Mouse (Mus musculus) kidney, embryonic 14.5 days (tissue): ENCODE results near the gene Shq1. TPM values are rescaled to one million over a fixed set of nuclear protein-coding genes. Genes with fewer than 3 reads are reported as not detected.
A peak's percentile ranks its signal among the peaks of the same experiment; 100 is the strongest.

ENCODE experiments used
- ATAC-seq: fragments of 200-750 bp; cut with Nextera tagmentation; 2 replicates; pipeline ENCODE4 v1.8.0; 2017; ENCODE audit warnings: moderate number of reproducible peaks, mild to moderate bottlenecking, moderate TSS enrichment, moderate library complexity; ENCODE audit not compliant: low FRiP score, low TSS enrichment
- H3K27ac ChIP-seq: fragments of 300-500 bp; sonication (generic); 2 replicates; pipeline ENCODE4 v1.5.1; 2014; ENCODE audit warnings: low read depth, mild to moderate bottlenecking, low read length, moderate library complexity, mixed read lengths
- H3K27me3 ChIP-seq: fragments of 300-500 bp; sonication (generic); 2 replicates; pipeline ENCODE4 v1.6.1; 2014; ENCODE audit warnings: mild to moderate bottlenecking, low read length; ENCODE audit not compliant: control insufficient read depth, insufficient read depth
- H3K36me3 ChIP-seq: fragments of 300-500 bp; sonication (generic); 2 replicates; pipeline ENCODE4 v1.6.1; 2014; ENCODE audit warnings: low read length, mixed read lengths; ENCODE audit not compliant: control insufficient read depth, insufficient read depth
- H3K4me1 ChIP-seq: fragments of 300-500 bp; sonication (generic); 2 replicates; pipeline ENCODE4 v1.6.1; 2014; ENCODE audit warnings: low read length, mixed read lengths; ENCODE audit not compliant: control insufficient read depth, insufficient read depth
- H3K4me2 ChIP-seq: fragments of 300-500 bp; sonication (generic); replicated peaks from 2 replicates; pipeline ENCODE4 v1.6.1; 2014; ENCODE audit warnings: low read depth, mild to moderate bottlenecking, low read length
- H3K4me3 ChIP-seq: fragments of 300-500 bp; sonication (generic); 2 replicates; pipeline ENCODE4 v1.5.1; 2014; ENCODE audit warnings: mild to moderate bottlenecking, low read length
- H3K9ac ChIP-seq: fragments of 300-500 bp; sonication (generic); 2 replicates; pipeline ENCODE4 v1.6.1; 2014; ENCODE audit warnings: low read depth, mild to moderate bottlenecking, low read length, moderate library complexity
- H3K9me3 ChIP-seq: fragments of 300-500 bp; sonication (generic); 2 replicates; pipeline ENCODE4 v1.6.1; 2016; ENCODE audit warnings: low read length; ENCODE audit not compliant: control insufficient read depth
- WGBS: fragments of 180-500 bp; shearing (Covaris S2); extraction: QIAGEN DNeasy Blood & Tissue Kit; methylation state at CpG from one replicate; pipeline ENCODE4 v1.1.7; 2014; 5-methylcytosine and 5-hydroxymethylcytosine counted together
- polyA plus RNA-seq: library from polyadenylated mRNA; unstranded; fragments of >200 nt; fragmentation: Nextera tagmentation; extraction: Ambion mirVana; gene quantifications from 2 replicates; pipeline ENCODE4 v1.2.1, GENCODE M21; 2014

Gene Shq1
- 13.8 and 20.1 TPM in 2 replicates for polyA plus RNA-seq

GRCm38 (mm10) chr6:100670880-100671344, at the start of gene Shq1:
Gene Shq1, minus strand, starts transcription at chr6:100671157.
- Histone ChIP-seq H3K27ac (no peak within 1 kb of the TSS), H3K27me3 (no peaks in the 10 kb centered on the region), H3K4me3 (peak within 1 kb of the TSS; percentile 96), H3K9me3 (no peaks in the 10 kb centered on the region), H3K4me1 (peaks cover 4% of the 10 kb centered on the region; the same call in 1 of the 2 replicates), H3K4me2 (peak within 1 kb of the TSS; percentile 90), H3K36me3 (no peaks in the 10 kb centered on the region; the same call in 1 of the 2 replicates), H3K9ac (peak within 1 kb of the TSS; percentile 74)
- peak; percentile 92 for ATAC-seq
- under 1% methylated on average over 49 of the region's 49 CpGs for WGBS

DNA sequence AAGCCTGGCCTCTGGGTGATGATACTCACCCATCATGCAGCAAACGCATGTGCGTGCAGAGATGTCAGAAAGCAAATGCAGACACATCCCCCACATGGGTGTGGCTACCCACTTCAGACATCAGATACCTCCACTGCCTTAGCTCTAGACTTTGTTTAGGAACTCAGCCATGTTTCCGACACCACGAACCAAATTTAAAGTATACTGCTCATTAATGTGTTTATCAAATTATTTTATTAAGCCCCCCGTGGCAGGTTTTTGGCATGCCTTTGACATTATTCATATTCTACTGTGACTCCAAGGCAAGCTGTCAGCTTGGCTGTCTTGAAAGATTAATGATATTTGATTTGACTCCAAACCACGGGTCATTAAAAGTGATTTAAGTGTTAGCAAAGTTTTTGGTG, 49.1 kb upstream of the Shq1 start:
- Histone ChIP-seq H3K4me2 (no peak overlapping the region), H3K4me1 (peaks cover 15% of the 10 kb centered on the region), H3K4me3 (no peak overlapping the region), H3K9ac (no peak overlapping the region), H3K9me3 (no peaks in the 10 kb centered on the region), H3K27me3 (no peaks in the 10 kb centered on the region), H3K27ac (no peak overlapping the region), H3K36me3 (no peaks in the 10 kb centered on the region)
- 28% methylated on average over 6 of the region's 6 CpGs for WGBS
- ATAC-seq, result peak; percentile 45

DNA sequence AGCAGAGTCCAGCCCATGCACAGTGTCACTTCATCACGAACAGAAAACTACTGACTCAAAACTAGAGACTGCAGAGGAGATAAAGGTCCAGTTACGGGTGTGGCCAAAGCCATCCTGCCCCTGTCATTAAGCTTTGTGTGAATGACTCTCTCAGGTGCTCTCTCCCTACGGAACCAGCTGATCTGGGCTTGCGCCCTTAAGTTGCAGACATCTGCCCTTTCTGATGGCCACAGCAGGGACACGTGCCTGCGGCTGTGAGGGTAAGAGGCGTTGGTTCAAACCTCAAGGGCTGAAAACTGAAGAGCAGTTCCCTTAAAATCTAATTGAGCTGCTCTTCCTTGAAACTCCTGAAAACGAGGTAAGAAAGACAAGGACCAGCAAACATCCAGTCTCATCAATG, 45.9 kb upstream of the Shq1 start:
- Histone ChIP-seq H3K27ac (no peak overlapping the region), H3K4me3 (no peak overlapping the region), H3K9ac (no peak overlapping the region), H3K4me1 (peaks cover 11% of the 10 kb centered on the region), H3K27me3 (no peaks in the 10 kb centered on the region), H3K4me2 (no peak overlapping the region), H3K36me3 (no peaks in the 10 kb centered on the region), H3K9me3 (no peaks in the 10 kb centered on the region)
- WGBS, result 88% methylated on average over 8 of the region's 8 CpGs
- ATAC-seq, result no peak

GRCm38 (mm10) chr6:100716152-100716551, 45.2 kb upstream of the Shq1 start:
- 46% methylated on average over 7 of the region's 7 CpGs for WGBS
- H3K27ac ChIP-seq, result no peak overlapping the region
- no peak overlapping the region for H3K4me3 ChIP-seq
- no peak overlapping the region for H3K9ac ChIP-seq
- ATAC-seq, result no peak
- H3K27me3 ChIP-seq, result no peaks in the 10 kb centered on the region
- no peak overlapping the region for H3K4me2 ChIP-seq
- H3K36me3 ChIP-seq, result no peaks in the 10 kb centered on the region
- H3K9me3 ChIP-seq, result no peaks in the 10 kb centered on the region
- H3K4me1 ChIP-seq, result peaks cover 10% of the 10 kb centered on the region

GRCm38 (mm10) chr6:100715296-100715828, 44.4 kb upstream of the Shq1 start:
- Histone ChIP-seq H3K9ac (no peak overlapping the region), H3K4me1 (peaks cover 6% of the 10 kb centered on the region), H3K9me3 (no peaks in the 10 kb centered on the region), H3K36me3 (no peaks in the 10 kb centered on the region), H3K4me2 (no peak overlapping the region), H3K27me3 (no peaks in the 10 kb centered on the region), H3K4me3 (no peak overlapping the region), H3K27ac (no peak overlapping the region)
- no peak for ATAC-seq
- 82% methylated on average over 8 of the region's 8 CpGs for WGBS

DNA sequence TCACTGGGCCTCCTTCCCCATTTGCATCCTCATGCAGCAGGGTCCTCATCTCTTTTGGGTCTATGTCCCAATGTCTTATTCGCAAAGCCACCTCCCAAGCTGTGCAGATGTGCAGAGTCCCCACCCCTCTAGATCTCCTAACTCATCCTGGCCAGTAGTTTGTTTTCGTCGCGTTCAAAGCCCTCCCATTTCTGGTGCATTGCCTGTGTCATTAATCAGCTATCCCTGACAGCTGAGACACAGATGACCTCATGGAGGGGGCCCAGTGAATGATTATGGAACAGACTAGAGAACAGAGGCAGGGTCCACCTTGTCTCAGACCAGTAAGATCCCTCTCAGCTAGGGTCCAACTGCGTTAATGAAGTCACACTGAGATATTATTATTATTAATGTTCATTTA, 39.9 kb upstream of the Shq1 start:
- no peaks in the 10 kb centered on the region for H3K27me3 ChIP-seq
- no peak overlapping the region for H3K4me2 ChIP-seq
- no peaks in the 10 kb centered on the region for H3K9me3 ChIP-seq
- H3K36me3 ChIP-seq, result no peaks in the 10 kb centered on the region
- no peak overlapping the region for H3K9ac ChIP-seq
- 66% methylated on average over 5 of the region's 5 CpGs for WGBS
- H3K27ac ChIP-seq, result no peak overlapping the region
- no peak for ATAC-seq
- H3K4me3 ChIP-seq, result no peak overlapping the region
- H3K4me1 ChIP-seq, result peaks cover 5% of the 10 kb centered on the region; the same call in 1 of the 2 replicates

- no peak for ATAC-seq
- no peak overlapping the region for H3K27ac ChIP-seq
- no peak overlapping the region for H3K4me3 ChIP-seq
- H3K36me3 ChIP-seq, result no peaks in the 10 kb centered on the region
- no peaks in the 10 kb centered on the region for H3K27me3 ChIP-seq
- H3K4me1 ChIP-seq, result peaks cover 5% of the 10 kb centered on the region; the same call in 1 of the 2 replicates
- no peak overlapping the region for H3K4me2 ChIP-seq
- no peaks in the 10 kb centered on the region for H3K9me3 ChIP-seq
- H3K9ac ChIP-seq, result no peak overlapping the region
- WGBS, result 48% methylated on average over 4 of the region's 4 CpGs
Observed at GRCm38 (mm10) chr6:100710170-100710569, 39.2 kb upstream of the Shq1 start.

DNA sequence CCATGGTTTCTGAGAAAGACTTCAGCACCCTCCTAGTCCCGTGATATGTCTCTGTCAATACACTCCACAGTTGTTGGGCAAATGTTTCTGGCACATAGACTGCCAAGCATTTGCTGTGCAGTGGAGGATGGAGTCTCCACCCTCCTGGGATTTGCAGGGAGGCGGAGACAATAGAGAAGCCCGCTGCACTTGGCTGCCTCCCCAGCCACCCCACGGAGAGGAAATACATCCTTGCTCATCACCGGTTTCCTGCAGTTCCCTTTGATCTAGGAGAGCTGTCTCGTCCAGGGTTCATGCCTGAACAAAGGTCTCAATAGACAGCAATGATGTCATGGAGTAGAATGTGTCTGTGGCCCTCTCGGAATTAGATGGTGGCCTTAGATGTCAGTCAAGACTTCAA, 38.5 kb upstream of the Shq1 start:
- Histone ChIP-seq H3K9me3 (no peaks in the 10 kb centered on the region), H3K27me3 (no peaks in the 10 kb centered on the region), H3K27ac (no peak overlapping the region), H3K4me1 (peaks cover 5% of the 10 kb centered on the region; the same call in 1 of the 2 replicates), H3K4me2 (no peak overlapping the region), H3K36me3 (no peaks in the 10 kb centered on the region), H3K4me3 (no peak overlapping the region), H3K9ac (no peak overlapping the region)
- ATAC-seq, result peak; percentile 77
- WGBS, result 12% methylated on average over 7 of the region's 7 CpGs

DNA sequence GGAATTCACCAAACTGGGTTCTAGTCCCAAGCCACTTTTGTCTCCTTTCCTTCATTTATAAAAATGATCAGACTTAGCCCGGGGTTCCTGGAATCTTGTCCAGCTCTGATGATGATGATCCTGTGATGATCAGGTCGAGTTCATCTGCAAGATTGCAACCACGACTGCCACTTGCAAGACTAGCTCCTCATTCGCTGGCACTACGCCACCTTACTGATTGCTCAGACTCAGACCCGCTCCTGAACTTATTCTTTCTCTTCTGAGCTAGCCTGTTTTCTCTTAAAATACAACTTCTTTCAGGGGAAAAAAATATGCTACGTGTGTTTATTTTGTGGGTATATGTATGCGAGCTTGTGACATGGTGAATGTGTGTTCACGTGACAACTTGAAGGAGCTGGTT, 38.0 kb upstream of the Shq1 start:
- Histone ChIP-seq H3K4me1 (peaks cover 9% of the 10 kb centered on the region), H3K9me3 (no peaks in the 10 kb centered on the region), H3K9ac (no peak overlapping the region), H3K4me3 (no peak overlapping the region), H3K4me2 (no peak overlapping the region), H3K36me3 (no peaks in the 10 kb centered on the region), H3K27ac (no peak overlapping the region), H3K27me3 (no peaks in the 10 kb centered on the region)
- no peak for ATAC-seq
- WGBS, result 79% methylated on average over 9 of the region's 9 CpGs
